Mouse (Mus musculus) heart, adult 2 months (tissue): Measurements from ENCODE around the gene Clec4a2. TPM values are rescaled to one million over a fixed set of nuclear protein-coding genes. Genes with fewer than 3 reads are reported as not detected.
"Not testable (repeated sequence)": the region's sequence is repeated elsewhere in the genome, so short reads cannot be mapped to it uniquely, and the experiment has no call there.

ENCODE experiments used
- DNase-seq, 2 experiments: peaks; one replicate each; pipeline ENCODE4 v3.0.0; 2021
- H3K27ac ChIP-seq: fragments of 200-600 bp; 2 replicates; pipeline ENCODE4 v1.8.1; 2022
- H3K27me3 ChIP-seq: fragments of 200-500 bp; 2 replicates; pipeline ENCODE4 v1.6.1; 2012; ENCODE audit warnings: mild to moderate bottlenecking, low read length, inconsistent platforms, mixed read lengths; ENCODE audit not compliant: control insufficient read depth, insufficient read depth
- H3K36me3 ChIP-seq: fragments of 200-500 bp; 2 replicates; pipeline ENCODE4 v1.6.1; 2012; ENCODE audit warnings: low read length, inconsistent platforms; ENCODE audit not compliant: control insufficient read depth, insufficient read depth
- H3K4me1 ChIP-seq: fragments of 200-500 bp; 2 replicates; pipeline ENCODE4 v1.6.1; 2011; ENCODE audit warnings: low read length; ENCODE audit not compliant: control insufficient read depth, insufficient read depth
- H3K4me3 ChIP-seq: fragments of 200-600 bp; 2 replicates; pipeline ENCODE4 v1.8.1; 2022
- H3K79me2 ChIP-seq: fragments of 200-500 bp; replicated peaks from 2 replicates; pipeline ENCODE4 v1.6.1; 2012; ENCODE audit warnings: mild to moderate bottlenecking, inconsistent platforms, low read length, moderate library complexity, mixed read lengths; ENCODE audit not compliant: control insufficient read depth, insufficient read depth
- H3K9ac ChIP-seq: fragments of 200-500 bp; 2 replicates; pipeline ENCODE4 v1.6.1; 2012; ENCODE audit warnings: low read depth, mild to moderate bottlenecking, control low read depth, inconsistent platforms, low read length, mixed read lengths
- CTCF ChIP-seq: fragments of 200-600 bp; IDR thresholded peaks from 2 replicates; pipeline ENCODE4 v1.8.1; 2022; ENCODE audit warnings: antibody characterized with exemption, mild to moderate bottlenecking, moderate library complexity
- EP300 ChIP-seq: fragments of 200-500 bp; IDR thresholded peaks from 2 replicates; pipeline ENCODE4 v1.6.1; 2011; ENCODE audit warnings: low read depth, low read length, control low read depth; ENCODE audit not compliant: insufficient read depth
- POLR2A ChIP-seq: fragments of 200-500 bp; IDR thresholded peaks from 2 replicates; pipeline ENCODE4 v1.6.1; 2011; ENCODE audit warnings: mild to moderate bottlenecking, low read depth, low read length, control low read depth; ENCODE audit not compliant: insufficient read depth
- WGBS: fragments of 180-500 bp; shearing (Covaris S2); methylation state at CpG from one replicate; pipeline ENCODE4 v1.1.7; 2018; 5-methylcytosine and 5-hydroxymethylcytosine counted together
- intact Hi-C: fragments of 180-260 bp; cut with DNase I; formaldehyde crosslinking; loops from one replicate; pipeline ENCODE4 v1.15.1; 2025
- long read RNA-seq: library from polyadenylated mRNA; stranded (forward); transcript quantifications from one replicate; pipeline ENCODE4 v2.0.0, GENCODE M21; 2021
- polyA plus RNA-seq: library from polyadenylated mRNA; depleted of rRNA; stranded (reverse); fragments of >200 nt; gene quantifications from 2 replicates; pipeline ENCODE4 v1.2.3, GENCODE M21; 2012; rRNA removed
- total RNA-seq, 2 experiments: library from RNA; stranded (reverse); gene quantifications; 2 replicates each; pipeline ENCODE4 v1.2.3; 2021

Gene Clec4a2
- 1 to 10 TPM; 1.6 to 2.0 TPM for total RNA-seq
- polyA plus RNA-seq = 1.5 TPM in 2 replicates
- long read RNA-seq, partial matches to known transcripts = 1 of 1 reads
- long read RNA-seq, other reads (novel, unspliced or antisense) = 0 of 1 reads

GRCm38 (mm10) chr6:123106128-123106527, at the start of gene Clec4a2:
TSS of gene Clec4a2 (plus strand) at chr6:123106428.
- H3K27me3 ChIP-seq, intact Hi-C loops, H3K27ac ChIP-seq, H3K79me2 ChIP-seq, H3K4me1 ChIP-seq, DNase-seq, H3K4me3 ChIP-seq, H3K36me3 ChIP-seq, H3K9ac ChIP-seq: not testable (repeated sequence)
- WGBS = 41% methylated on average over 1 of the region's 1 CpGs

- 70% methylated on average over 4 of the region's 4 CpGs for WGBS
- Histone ChIP-seq H3K27ac (no peak overlapping the region), H3K27me3 (no peaks in the 10 kb centered on the region), H3K4me1 (no peaks in the 10 kb centered on the region), H3K9ac (no peak overlapping the region), H3K4me3 (no peak overlapping the region), H3K36me3 (no peaks in the 10 kb centered on the region), H3K79me2 (no peaks in the 10 kb centered on the region)
- DNase-seq = no peak
- TF ChIP-seq CTCF = no peak
- no peak for TF ChIP-seq POLR2A
- TF ChIP-seq EP300 = no peak
- intact Hi-C loops = no loop called here
Measured at GRCm38 (mm10) chr6:123095125-123095843, 10.9 kb upstream of the Clec4a2 start.

- Histone ChIP-seq H3K4me1 (no peaks in the 10 kb centered on the region), H3K36me3 (no peaks in the 10 kb centered on the region), H3K4me3 (no peak overlapping the region), H3K79me2 (no peaks in the 10 kb centered on the region), H3K27me3 (no peaks in the 10 kb centered on the region), H3K9ac (no peak overlapping the region), H3K27ac (no peak overlapping the region)
- TF ChIP-seq EP300 (no peak), CTCF (no peak), POLR2A (no peak)
- DNase-seq = no peak
- 45% methylated on average over 3 of the region's 3 CpGs for WGBS
- intact Hi-C loops = no loop called here
Measured at GRCm38 (mm10) chr6:123123195-123123594, 17.0 kb downstream of the Clec4a2 start.

- H3K27me3 ChIP-seq = no peaks in the 10 kb centered on the region
- TF ChIP-seq CTCF (no peak), EP300 (no peak), POLR2A (no peak)
- intact Hi-C loops = no loop called here
- no peak for DNase-seq
- no peak overlapping the region for H3K9ac ChIP-seq
- no peak overlapping the region for H3K27ac ChIP-seq
- no peaks in the 10 kb centered on the region for H3K36me3 ChIP-seq
- no peaks in the 10 kb centered on the region for H3K4me1 ChIP-seq
- no peaks in the 10 kb centered on the region for H3K79me2 ChIP-seq
- WGBS = 44% methylated on average over 1 of the region's 1 CpGs
- no peak overlapping the region for H3K4me3 ChIP-seq
Measured at GRCm38 (mm10) chr6:123127173-123127572, 20.9 kb downstream of the Clec4a2 start.

GRCm38 (mm10) chr6:123137766-123138526, 31.7 kb downstream of the Clec4a2 start:
- intact Hi-C loops = not testable (repeated sequence)

GRCm38 (mm10) chr6:123170106-123170505, 63.9 kb downstream of the Clec4a2 start:
- no peaks in the 10 kb centered on the region for H3K27me3 ChIP-seq
- intact Hi-C loops = no loop called here
- TF ChIP-seq EP300 = no peak
- no peak for TF ChIP-seq POLR2A
- TF ChIP-seq CTCF = no peak
- H3K4me1 ChIP-seq = no peaks in the 10 kb centered on the region
- no peak overlapping the region for H3K9ac ChIP-seq
- H3K27ac ChIP-seq = no peak overlapping the region
- H3K79me2 ChIP-seq = no peaks in the 10 kb centered on the region
- 32% methylated on average over 1 of the region's 1 CpGs for WGBS
- no peak overlapping the region for H3K4me3 ChIP-seq
- DNase-seq = no peak
- H3K36me3 ChIP-seq = no peaks in the 10 kb centered on the region

More at GRCm38 (mm10) chr6:123137766-123138526, 31.7 kb downstream of the Clec4a2 start:
- not testable (repeated sequence) for H3K27me3 ChIP-seq, DNase-seq, H3K4me1 ChIP-seq, H3K79me2 ChIP-seq, H3K27ac ChIP-seq, H3K4me3 ChIP-seq, H3K9ac ChIP-seq, H3K36me3 ChIP-seq
- 58% methylated on average over 29 of the region's 29 CpGs for WGBS
